Mouse (Mus musculus) adrenal gland, adult (tissue): ENCODE data around the gene Nol12.

Source experiments
- DNase-seq, 2 experiments: peaks; one replicate each; pipeline ENCODE4 v3.0.0; 2022 to 2023; ENCODE audit warnings: low spot score in 1 of 2; ENCODE audit not compliant: inconsistent age in 2 of 2

Nol12 gene

DNA sequence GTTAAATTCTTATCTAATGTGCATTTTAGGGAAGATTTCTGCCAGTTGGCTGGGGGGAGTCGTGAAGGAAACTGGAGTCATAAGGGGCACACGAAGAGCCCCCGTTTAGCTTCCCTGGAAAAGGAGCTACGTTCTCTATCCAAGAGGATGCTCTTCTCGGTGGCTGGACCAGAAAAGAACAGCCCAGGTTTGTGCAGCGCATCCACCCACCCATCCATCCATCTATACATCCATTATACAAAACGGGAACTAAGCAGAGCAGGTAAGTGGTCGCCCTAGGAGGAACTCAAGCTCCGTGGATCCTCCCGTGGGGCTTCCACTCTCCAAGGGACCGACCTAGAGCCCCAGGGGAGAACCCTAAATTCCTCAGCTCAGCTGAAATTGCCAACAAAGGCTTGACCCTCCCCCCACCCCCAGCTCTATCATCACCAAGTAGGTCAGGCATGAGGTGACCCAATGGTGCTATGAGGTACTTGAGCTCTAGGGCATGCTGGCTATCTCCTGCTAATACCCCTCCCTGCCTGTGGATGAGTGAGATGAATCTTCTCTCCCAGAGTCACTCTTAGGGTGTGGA is 13.5 kb downstream of the Nol12 start:
- no peak for DNase-seq

DNA sequence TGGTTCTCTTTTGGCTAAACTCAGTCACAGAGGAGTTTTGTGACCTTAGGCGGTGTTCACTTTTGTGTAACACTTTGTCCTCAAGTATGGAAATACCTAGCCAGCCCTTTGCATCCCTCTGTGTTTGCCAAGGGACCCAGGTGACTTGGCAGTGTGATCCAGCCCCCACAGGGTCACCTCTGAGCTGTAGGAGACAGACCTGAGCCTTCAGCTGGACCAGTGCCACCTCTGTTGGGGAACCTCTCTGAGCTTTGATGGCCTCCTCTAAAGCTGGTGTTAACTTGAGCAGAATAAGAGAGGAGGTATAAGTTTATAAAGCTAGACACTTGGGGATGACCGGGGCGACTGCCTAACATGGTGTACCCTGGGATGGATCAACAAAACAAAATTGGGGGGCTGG is 14.2 kb downstream of the Nol12 start:
- DNase-seq, result no peak

DNA sequence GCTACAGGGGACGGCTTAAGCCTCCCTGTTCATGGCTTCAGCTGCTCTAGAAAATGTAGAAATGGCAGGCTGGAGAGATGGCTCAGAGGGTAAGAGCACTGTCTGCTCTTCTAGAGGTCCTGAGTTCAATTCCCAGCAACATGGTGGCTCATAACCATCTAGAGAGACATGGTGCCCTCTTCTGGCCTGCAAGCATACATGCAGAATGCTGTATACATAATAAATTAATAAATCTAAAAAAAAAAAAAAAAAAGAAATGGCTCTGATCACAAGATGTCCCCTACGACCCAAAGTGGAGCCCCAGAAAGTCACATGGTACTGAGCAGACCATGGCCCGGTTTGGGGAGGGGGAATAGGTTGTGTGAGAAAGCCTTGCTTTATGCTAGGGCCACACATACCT is 20.9 kb downstream of the Nol12 start:
- no peak for DNase-seq

DNA sequence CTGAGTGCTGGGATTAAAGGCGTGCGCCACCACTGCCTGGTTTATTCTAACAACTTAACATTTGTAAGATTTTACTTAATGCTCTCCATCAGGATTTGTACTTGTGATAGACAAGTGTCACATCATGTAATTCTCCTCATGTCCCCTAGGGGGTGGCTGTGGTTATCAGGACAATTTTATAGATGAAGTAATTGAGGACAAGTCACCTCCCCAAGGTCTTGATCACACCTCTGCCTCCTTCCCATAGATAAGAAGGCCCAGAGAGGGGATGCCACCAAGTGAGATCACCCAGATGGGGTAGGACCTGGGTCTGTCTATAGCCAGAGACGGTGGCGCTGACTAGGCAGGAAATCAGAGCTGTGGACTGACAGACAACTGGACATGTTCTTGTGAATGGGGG is 21.6 kb downstream of the Nol12 start:
- DNase-seq, result peak in 1 of 2 experiments; percentile 59

DNA sequence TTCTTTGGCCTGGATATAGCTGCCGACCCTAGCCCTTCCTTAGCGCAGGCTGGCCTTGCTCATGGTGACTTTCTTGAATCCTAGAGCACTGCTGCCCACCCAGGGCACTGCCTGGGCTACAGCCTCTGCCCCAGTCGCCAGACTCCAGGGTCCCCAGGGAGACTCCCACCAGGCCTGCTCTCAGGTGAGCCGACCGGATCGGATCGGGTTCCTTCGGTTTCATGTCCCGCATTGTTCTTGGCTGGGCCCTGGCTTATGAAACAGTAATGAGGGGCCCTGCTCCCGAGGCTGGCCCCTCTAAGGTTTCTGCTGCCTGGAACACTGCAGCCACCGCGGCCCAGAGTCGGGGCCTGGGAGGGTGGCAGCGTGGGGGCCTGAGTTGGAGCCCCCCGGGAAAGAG is 22.3 kb downstream of the Nol12 start:
- no peak for DNase-seq

DNA sequence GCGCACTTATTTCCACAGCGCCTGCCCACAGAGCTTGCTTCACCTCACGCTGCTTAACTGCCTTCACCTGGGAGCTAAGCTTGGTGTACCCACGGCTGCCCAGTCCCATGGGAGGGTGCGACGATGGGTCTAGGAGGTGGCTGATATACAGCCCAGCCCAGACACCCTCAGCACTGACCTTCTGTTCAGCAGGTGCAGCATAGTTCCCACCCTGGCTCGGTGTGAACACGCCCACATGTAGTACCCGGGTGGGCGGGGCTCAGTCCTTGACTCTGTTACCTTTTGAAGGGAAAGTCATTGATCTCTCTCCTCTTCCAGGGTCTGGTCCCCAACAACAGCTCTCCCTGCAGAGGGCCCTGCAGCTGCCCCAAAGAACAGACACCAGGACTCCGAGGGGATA is 24.8 kb downstream of the Nol12 start:
- no peak for DNase-seq

DNA sequence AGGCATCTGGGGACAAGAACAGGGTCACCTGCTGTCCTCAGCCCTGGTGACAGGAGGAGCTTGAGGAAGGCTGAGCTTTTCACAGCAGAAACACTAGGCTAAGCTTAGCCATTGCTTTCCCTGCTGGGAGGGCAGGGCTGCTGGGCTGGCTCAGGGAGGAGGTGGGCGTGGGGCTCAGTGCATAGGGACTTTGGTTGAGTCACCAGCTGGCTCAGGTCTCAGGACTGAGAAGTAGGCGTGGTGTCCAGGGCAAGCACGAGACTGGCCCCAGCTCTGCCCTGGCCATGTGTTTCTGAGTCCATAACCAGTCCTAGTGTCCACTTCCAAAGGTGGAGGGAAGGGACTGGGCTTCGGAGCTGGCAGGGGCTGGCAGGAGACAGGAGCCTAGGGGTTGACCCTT is 25.4 kb downstream of the Nol12 start:
- peak; percentile 79 to 82 for DNase-seq

DNA sequence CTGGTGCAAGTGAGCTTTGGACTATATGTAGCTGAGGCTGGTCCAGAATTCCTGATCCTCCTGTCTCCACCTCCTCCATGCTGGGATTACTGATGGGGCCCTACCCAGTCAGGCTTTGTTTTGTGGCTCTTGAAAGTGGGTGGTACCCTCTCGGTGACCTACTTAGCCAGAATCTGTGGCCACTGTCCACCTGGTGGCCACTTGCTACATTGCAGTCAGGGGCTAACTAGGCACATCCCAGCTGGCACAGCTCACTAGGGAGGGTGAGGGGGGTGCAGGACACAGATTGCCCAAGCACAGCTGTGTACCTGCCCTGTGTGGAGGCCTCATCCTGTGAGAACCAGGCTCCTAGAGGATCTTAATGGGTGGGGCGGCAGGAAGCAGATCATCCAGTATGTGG is 28.2 kb downstream of the Nol12 start:
- DNase-seq, result peak; percentile 74 to 91

DNA sequence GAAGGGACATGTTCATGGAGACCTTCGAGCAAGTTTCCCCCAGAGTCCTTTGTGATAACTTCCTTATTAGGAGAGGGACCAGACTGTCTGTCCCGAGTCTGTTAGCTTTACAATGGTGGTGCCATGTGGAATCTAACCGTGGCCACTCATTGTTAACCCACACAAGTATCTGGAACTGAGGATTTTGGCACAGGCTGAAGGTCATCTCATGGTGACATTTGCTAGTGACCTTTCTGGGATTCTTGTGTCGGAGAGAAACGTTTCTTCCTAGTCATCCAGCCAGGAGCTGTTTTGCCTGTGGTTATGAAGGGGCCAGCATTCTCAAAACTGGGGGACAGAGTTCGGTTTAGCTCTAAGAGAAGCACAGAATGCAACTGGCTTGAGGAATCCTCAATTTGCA is 36.9 kb downstream of the Nol12 start:
- peak; percentile 74 to 90 for DNase-seq

DNA sequence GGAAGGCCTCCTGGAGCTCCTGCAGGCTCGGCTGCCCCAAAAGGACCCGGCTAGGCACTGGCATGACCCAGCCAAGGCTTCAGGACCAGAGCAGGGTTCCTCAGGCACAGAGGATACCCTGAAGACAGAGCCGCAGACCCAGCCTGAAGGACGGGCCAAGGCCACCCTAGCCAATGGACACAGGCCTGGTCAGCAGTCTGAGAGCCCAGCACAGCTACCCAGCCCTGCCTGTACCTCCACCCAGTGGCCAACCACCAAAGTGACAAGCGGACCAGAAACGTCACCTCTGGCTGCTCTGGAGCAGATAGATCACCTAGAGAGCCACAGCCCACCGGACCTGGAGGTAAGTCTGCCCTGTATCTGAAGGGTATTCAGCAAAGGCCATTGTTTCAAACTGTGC is 39.2 kb downstream of the Nol12 start:
- DNase-seq, result peak; percentile 85 to 90

DNA sequence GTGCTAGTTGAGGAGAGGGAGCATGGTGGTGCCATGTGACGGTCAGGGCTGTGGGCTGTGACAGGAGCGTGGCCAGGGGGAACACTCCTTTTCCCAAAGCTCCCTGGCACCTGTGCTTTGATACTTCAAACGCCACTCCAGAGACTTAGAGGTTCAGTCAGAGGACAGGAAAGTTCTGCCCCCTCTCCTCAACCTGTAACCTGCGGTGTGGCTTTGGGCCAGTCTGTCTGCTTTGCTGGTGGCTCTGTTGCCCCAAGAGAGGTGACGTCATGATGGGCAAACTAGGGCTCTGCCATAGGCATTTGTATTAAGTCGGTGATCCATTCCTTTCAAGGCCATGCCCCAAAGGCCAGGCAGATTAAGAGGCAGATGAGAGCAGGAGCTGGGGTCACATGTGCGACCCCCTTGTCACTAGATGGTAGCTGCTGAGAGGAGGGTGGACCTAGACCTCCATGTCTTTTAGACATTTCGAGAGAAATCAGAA is 43.0 kb downstream of the Nol12 start:
- DNase-seq, result no peak

DNA sequence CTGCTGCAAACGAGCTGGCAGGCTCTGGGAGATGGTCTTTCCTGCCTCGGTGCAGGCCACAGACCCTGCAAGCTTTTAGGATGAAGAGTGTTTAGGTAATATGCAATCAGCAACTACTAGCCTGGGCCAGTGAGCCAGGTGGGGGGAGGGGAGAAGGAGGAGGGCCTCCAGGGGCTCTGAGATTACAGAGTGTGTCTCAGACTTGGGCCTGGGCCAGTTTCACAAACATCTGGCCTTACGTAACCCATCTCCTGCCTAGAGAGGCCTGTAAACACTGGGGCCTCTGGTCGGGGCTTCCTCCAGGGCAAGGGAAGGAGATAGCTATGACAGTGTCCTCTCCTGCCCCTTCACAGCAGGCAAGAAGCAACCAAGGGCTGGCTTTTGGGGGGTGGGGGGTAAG is 44.1 kb downstream of the Nol12 start:
- DNase-seq, result peak; percentile 75 to 89

DNA sequence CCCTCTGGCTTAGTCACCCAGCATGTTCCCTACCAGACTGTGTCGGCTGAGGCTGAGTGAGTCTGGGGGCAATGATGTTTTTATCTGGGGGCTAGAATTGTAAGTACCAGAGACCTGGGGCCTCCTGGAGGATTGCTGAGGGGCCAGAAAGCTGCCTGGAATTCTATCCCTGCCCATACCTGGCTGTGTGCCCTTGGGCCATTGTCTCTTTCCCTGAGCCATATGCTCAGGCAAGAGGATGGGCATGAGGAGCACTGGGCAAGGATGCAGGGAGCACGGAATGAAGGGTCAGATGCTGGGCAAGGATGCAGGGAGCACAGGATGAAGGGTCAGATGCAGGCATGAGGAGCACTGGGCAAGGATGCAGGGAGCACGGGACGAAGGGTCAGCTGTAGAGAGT is 45.4 kb downstream of the Nol12 start:
- DNase-seq, result peak in 1 of 2 experiments; percentile 25

DNA sequence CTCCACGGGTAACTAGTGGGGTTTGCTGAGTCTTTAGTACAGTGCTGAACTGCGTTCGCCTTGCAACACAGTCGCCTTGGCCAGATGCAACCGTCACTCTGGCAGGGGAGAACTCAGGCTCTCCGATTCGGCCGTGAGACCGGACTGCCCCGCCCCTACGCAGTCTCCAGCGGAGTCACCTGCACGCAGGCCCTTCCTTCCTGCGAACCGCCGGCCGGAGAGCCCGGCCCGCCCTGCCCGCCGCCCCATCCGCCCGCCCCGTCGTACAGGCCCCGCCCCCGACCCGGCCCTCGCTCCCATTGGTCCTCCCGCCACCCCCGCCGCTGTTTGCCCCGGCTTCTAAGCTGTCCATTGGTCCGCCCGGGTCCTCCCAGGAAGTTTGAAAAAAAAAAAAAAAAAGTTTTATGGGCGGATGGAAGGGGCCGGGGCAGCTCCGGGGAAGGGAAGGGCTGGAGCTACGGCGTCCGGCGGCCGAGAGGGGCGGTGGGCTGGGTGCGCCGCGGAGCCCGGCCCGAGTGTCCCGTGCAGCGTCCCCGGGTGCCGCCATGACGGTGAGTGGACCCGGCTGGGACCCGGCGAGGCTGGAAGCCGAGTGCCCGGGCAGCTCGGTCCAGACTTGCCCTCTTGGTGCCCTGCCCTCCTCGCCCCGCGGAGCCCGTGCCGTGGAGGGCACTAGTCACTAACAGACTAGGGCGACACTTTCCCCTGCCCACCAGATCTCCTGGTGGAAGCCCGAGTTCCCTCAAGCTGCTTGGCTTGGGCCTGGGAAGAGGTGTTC is 48.1 kb downstream of the Nol12 start:
- DNase-seq, result peak; percentile 95 to 97

DNA sequence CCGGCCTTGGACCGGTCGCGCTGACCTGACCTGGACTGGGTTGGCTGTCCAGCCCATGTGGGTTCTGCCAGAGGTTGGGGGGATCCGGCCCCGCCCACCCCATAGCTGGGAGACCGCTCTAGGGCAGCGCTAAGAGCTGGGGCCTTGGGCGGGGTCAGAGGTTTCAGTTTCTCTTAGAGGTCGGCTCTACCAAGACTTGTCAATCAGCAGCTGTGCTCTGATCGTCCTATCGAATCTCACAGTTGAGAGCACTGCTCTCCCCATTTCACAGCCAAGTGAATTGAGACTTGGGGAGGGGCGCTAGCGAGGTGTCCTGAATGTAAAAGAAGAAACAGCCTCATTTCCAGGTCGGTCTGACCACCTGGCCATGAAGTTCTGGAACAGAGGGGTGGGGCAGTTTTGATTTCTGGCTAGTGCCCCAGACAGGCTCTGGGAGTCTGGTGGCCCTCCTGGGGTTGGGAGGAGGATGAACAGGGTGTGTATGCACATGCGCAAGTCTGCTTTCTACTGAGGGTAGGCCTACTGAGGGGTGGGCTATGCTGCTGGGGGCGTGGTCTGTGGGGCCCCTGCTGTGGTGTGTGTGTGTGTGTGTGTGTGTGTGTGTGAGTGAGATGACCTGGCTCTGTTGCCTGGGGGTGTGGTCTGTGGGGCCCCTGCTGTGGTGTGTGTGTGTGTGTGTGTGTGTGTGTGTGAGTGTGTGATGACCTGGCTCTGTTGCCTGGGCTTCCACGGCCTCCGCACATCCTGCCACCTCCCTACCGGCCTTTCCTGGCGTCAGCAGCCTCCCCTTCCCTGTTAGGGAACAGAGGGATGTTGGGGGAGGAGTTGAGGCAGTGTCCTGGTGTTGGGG is 48.9 kb downstream of the Nol12 start:
- peak in 1 of 2 experiments; percentile 80 for DNase-seq

DNA sequence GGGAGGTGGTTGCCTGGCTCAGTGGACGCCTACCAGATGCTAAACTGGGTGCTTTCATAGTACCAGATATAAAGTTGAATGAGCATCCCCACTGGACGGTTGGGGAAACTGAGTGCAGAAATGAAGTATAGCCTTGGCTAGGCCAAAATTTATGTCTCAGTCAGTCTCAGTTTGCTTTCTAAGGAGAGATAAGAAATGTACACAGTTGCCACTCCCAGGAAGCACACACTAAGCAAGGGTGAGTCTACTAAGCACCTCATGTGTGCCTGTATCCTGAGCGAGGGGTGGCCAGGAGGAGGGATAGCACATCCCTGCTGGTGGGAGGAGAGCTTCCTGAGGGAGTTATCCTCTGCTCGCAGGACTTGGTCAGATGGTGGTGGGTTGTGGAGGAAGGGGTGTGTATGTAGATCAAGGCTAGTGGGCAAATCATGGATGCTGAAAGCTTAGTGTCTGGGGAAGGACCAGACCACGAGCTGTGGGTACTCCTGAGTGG is 49.6 kb downstream of the Nol12 start:
- DNase-seq, result peak in 1 of 2 experiments; percentile 73

DNA sequence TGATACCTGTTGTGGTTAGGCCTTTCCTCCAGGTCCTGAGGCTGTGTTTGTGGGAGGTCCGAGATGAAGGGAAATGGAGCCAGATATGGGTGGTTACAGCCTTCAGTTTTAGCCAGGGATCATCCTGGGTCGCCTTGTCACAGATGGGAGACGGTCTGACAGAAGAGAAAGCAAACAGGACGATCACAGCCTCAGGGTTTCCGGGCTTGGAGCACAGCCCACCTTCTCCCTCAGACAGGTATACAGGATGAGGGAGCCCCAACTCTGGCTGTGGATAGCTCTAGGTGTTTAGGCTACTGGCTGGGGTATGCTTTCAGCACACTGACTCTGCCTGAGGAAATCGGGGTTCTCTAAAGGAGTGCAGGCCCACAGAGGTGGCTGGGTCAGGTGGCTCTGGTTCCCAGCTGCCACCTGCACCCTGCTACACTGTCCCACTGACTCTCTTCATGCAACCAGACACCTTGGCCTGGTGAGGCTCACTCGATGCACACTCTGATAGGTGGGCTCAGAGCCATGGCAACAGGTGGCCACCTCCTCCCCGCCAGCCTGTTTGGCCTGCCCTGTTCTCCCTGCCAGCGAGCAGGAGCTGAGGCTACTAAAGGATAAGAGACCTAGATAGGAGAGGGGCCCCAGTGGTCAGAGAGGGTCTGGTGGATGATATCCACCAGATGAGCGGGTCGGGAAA is 51.9 kb downstream of the Nol12 start:
- DNase-seq, result peak; percentile 43 to 60

DNA sequence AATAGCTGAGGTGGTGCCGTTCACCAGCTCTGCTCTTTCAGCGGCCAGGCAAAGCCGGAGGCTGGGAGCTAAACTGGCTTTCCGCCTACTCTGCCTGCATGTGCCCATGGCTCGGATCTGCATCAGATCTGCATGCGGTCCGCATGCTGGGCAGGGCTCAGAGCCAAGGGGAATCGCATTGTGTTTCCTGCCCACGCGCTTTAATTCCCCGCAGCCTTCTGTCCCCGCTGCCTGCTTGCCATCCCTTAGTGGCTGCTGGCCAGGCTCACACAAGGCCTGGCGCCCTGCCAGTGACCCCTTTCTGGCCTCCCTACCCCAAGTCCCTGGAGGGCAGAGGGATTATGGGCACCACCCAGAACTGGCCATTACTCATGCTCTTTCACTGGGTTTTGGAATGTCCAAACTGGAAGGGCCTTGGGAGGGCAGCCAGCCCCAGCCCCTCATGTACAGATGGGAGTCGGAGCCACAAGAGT is 53.8 kb downstream of the Nol12 start:
- peak; percentile 94 to 98 for DNase-seq

DNA sequence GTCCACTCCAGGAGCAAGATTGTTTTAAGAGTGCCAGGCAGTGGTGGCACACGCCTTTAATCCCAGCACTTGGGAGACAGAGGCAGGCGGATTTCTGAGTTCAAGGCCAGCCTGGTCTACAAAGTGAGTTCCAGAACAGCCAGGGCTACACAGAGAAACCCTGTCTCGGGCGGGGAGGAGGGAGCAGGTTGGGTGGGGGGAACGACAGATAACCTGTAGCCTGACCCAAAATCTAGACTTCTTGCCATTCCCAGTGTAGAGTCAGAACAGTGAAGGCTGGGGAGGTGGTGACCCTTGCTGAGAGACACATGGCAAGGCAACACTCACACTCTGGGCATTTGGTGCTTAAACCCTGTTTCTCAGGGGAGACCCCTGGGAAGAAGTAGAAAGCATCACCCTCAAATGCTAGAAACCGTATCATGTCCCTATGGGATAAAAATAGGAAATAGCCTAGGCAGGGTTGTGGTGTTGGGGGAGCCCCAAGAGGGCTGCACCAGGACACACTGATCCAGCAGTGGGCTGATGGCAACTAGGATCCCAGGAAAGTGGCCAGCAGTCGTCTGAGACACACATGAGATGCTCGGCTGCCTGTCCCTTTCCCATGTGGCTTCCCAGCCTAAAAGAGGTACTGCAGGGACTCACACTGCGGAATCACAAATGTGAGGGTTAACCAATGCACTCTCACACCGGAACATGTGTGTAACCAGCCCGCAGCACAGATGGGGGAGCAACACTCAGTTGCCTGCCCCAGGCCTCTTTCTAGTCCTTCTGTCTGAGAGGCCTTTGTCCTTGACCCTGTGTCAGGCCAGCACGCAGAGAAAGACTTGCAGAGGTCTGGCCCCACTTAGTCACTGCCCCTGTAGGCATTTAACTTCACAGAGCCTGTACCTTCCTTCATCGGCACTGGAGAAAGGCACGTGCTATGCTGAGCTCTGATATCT is 54.7 kb downstream of the Nol12 start:
- DNase-seq, result peak; percentile 74 to 86

DNA sequence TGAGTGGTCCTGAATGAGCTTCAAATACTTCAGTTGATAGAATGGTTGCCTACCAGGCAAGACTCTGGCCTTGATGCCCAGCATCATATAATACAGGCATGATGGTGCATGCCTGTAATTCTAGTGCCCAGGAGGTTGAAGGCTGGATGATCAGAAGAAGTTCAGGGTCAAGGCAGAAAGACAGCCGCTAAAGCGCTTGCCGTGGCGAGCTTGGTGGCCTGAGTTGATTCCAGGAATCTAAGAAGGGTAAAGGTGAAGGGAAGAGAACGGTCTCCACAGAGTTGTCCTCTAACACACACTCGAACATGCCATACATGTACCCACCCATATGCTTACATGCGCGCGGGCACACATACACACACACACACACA is 55.3 kb downstream of the Nol12 start:
- peak; percentile 54 to 84 for DNase-seq
